Mouse (Mus musculus) spleen, adult 2 months (tissue): Measurements from ENCODE around the gene Heatr6. TPM values are rescaled to one million over a fixed set of nuclear protein-coding genes. Genes with fewer than 3 reads are reported as not detected.
A peak's percentile ranks its signal among the peaks of the same experiment; 100 is the strongest.

Experiments
- DNase-seq, 2 experiments: peaks; one replicate each; pipeline versions ENCODE4 v3.0.0 to v3.0.0-alpha.2; 2012 to 2021; ENCODE audit warnings: low spot score in 2 of 2, low read depth in 1 of 2
- H3K27ac ChIP-seq: fragments of 200-500 bp; 2 replicates; pipeline ENCODE4 v1.5.1; 2012; ENCODE audit warnings: low read length, inconsistent platforms; ENCODE audit not compliant: insufficient read depth
- H3K27me3 ChIP-seq: fragments of 200-500 bp; 2 replicates; pipeline ENCODE4 v1.6.1; 2012; ENCODE audit warnings: mild to moderate bottlenecking, moderate library complexity, low read length, inconsistent platforms; ENCODE audit not compliant: control insufficient read depth, insufficient read depth
- H3K36me3 ChIP-seq: fragments of 200-500 bp; 2 replicates; pipeline ENCODE4 v1.6.1; 2012; ENCODE audit warnings: mild to moderate bottlenecking, low read length, inconsistent platforms; ENCODE audit not compliant: control insufficient read depth, insufficient read depth
- H3K4me1 ChIP-seq: fragments of 200-500 bp; 2 replicates; pipeline ENCODE4 v1.6.1; 2011; ENCODE audit warnings: inconsistent platforms; ENCODE audit not compliant: control insufficient read depth, insufficient read depth, insufficient read length
- H3K4me3 ChIP-seq: fragments of 200-500 bp; 2 replicates; pipeline ENCODE4 v1.5.1; 2011; ENCODE audit warnings: mild to moderate bottlenecking, inconsistent platforms; ENCODE audit not compliant: insufficient read depth, insufficient read length; ENCODE audit errors: extremely low read depth
- CTCF ChIP-seq: fragments of 200-500 bp; IDR thresholded peaks from 2 replicates; pipeline ENCODE4 v1.5.1; 2011; ENCODE audit warnings: mild to moderate bottlenecking, inconsistent platforms; ENCODE audit not compliant: insufficient read depth, insufficient read length, insufficient replicate concordance; ENCODE audit errors: extremely low read depth
- POLR2A ChIP-seq: fragments of 200-500 bp; IDR thresholded peaks from 2 replicates; pipeline ENCODE4 v1.6.1; 2011; ENCODE audit warnings: low read depth, low read length, inconsistent platforms
- WGBS: fragments of 180-500 bp; shearing (Covaris S2); methylation state at CpG from one replicate; pipeline ENCODE4 v1.1.7; 2018; 5-methylcytosine and 5-hydroxymethylcytosine counted together
- polyA plus RNA-seq: library from polyadenylated mRNA; depleted of rRNA; stranded (reverse); fragments of >200 nt; gene quantifications from 2 replicates; pipeline ENCODE4 v1.2.3, GENCODE M21; 2012; rRNA removed

Gene Heatr6
- 18.2 and 26.6 TPM in 2 replicates for polyA plus RNA-seq

DNA sequence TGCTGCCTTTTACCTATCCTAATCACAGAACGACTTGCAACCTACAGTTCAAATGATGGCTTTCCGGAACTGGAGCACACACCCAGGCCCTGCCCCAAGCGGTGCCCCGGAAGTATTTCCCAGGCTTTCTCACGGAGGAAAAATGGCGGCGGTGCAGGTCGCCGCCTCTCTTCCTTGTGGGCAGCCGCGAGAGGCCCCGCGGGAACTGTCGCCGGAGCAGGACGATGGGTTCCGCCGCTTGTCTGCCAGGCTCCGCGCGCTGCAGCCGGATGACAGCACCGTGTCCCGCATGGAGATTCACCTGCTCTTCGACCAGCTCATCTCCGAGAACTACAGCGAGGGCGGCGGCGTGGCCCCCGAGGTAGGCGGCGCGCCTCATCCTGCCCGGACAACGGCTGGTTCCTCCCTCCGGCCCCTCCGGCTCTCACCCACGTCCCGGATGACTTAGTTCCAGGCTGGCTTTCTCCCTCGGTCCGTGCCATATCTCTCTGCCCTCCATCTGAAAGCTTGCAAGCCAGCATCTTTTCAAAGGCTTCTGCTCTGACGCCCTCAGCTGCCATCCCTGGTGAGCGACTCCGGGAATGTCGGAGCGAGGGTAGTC is at the start of gene Heatr6:
TSS of gene Heatr6 (plus strand) at position 116 of the 601 bp plus-strand sequence.
- H3K4me1 ChIP-seq = no peaks in the 10 kb centered on the region
- H3K4me3 ChIP-seq = peak within 1 kb of the TSS; percentile 93
- H3K36me3 ChIP-seq = peaks cover 17% of the 10 kb centered on the region
- H3K27ac ChIP-seq = peak within 1 kb of the TSS; percentile 73
- peak; percentile 83 to 84 for DNase-seq
- TF ChIP-seq POLR2A (peak; percentile 12; the same call in 1 of the 2 replicates), CTCF (no peak)
- under 1% methylated on average over 47 of the region's 47 CpGs for WGBS
- no peaks in the 10 kb centered on the region for H3K27me3 ChIP-seq

DNA sequence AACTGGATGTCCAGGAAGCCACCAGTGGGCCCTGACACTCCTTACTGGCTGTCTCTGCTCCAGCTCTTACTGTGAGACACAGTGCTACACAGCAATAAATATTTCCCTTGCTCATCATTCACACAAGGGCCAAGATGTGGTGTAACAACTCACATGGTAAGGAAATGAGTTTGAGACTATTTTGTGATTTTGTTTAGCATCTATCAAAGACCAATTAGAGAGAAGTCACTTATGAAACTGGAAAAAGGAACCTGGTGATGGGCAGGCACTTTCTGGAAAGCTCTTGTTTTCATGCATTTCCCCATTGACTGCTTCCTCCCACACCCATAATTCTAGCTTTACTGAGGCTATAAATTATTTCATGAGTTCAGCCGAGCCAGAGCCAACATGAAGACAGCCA is 49.8 kb upstream of the Heatr6 start, which contains the start of gene Wfdc17:
TSS of gene Wfdc17 (plus strand) at position 287 of the 400 bp plus-strand sequence.
- Histone ChIP-seq H3K36me3 (no peaks in the 10 kb centered on the region), H3K27me3 (no peaks in the 10 kb centered on the region), H3K4me1 (peaks cover 5% of the 10 kb centered on the region; the same call in 1 of the 2 replicates), H3K27ac (peak within 1 kb of the TSS; percentile 50; the same call in 1 of the 2 replicates), H3K4me3 (no peak within 1 kb of the TSS)
- TF ChIP-seq POLR2A (no peak), CTCF (no peak)
- 3% methylated on average over 1 of the region's 1 CpGs for WGBS
- DNase-seq = peak in 1 of 2 experiments; percentile 8

DNA sequence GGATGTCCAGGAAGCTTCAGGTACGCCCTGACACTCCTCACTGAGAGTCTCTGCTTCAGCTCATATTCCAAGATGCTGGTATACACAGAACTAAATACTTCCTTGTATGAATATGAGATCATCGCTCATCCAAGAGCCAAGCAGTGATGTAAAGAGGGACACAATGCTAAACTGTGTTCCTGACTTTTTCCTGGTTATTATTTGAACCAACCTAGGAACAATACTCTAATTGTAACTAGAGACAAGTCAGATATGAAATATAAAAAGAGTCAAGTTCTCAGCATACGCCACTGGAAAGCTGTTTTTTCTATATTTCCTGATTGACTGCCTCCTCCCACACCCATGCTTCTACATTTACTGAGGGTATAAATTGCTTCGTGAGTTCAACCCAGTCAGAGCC is 44.8 kb upstream of the Heatr6 start, which contains the start of gene Wfdc18:
TSS of gene Wfdc18 (plus strand) at position 301 of the 400 bp plus-strand sequence.
- no peak for DNase-seq
- H3K4me3 ChIP-seq = no peak within 1 kb of the TSS
- no peaks in the 10 kb centered on the region for H3K27me3 ChIP-seq
- H3K4me1 ChIP-seq = peaks cover 5% of the 10 kb centered on the region; the same call in 1 of the 2 replicates
- TF ChIP-seq CTCF = no peak
- no peak for TF ChIP-seq POLR2A
- H3K27ac ChIP-seq = no peak within 1 kb of the TSS
- WGBS = 57% methylated on average over 4 of the region's 4 CpGs
- no peaks in the 10 kb centered on the region for H3K36me3 ChIP-seq

DNA sequence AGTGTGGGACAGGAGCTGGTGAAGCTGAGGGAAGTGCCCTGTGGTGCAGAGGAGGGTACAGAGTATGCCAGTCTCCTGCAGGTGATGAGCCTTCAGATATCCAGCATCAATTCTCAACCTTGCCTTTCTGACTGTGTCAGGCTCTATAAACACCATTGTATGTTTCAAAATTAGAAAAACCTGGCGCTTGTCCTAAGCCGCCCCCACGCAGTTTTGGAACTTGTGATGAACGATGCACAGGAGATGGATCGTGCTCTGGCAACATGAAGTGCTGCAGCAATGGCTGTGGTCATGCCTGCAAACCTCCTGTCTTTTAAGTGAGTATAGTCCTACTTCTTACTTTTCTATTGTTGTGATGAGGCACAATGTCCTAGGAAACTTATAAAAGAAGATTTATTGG is 43.8 kb upstream of the Heatr6 start:
- Histone ChIP-seq H3K4me3 (no peak overlapping the region), H3K4me1 (no peaks in the 10 kb centered on the region), H3K36me3 (no peaks in the 10 kb centered on the region), H3K27me3 (no peaks in the 10 kb centered on the region), H3K27ac (no peak overlapping the region)
- 92% methylated on average over 5 of the region's 5 CpGs for WGBS
- TF ChIP-seq POLR2A (no peak), CTCF (no peak)
- no peak for DNase-seq

DNA sequence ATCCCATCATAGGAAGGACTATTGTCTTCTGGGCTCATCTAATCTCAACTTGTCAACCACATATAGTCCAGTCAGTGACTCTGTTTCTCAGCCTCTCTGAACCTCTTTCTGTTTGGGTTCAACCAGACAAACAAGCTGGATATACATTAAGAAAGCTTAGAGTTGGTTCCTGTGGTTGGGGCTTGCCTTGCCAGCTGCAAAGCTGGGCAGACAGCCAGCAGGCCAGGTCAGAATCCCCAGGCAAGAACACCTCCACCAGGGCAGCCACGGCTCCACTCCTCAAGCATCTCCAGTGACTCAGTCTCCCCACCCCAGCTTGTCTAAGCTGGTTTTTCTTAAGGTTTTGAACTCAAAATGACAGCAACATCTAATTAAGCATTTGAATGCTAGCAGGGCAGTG is 40.8 kb upstream of the Heatr6 start:
- Histone ChIP-seq H3K4me1 (no peaks in the 10 kb centered on the region), H3K4me3 (no peak overlapping the region), H3K36me3 (no peaks in the 10 kb centered on the region), H3K27ac (no peak overlapping the region), H3K27me3 (no peaks in the 10 kb centered on the region)
- WGBS = 8% methylated on average over 1 of the region's 1 CpGs
- no peak for DNase-seq
- TF ChIP-seq POLR2A (no peak), CTCF (no peak)

DNA sequence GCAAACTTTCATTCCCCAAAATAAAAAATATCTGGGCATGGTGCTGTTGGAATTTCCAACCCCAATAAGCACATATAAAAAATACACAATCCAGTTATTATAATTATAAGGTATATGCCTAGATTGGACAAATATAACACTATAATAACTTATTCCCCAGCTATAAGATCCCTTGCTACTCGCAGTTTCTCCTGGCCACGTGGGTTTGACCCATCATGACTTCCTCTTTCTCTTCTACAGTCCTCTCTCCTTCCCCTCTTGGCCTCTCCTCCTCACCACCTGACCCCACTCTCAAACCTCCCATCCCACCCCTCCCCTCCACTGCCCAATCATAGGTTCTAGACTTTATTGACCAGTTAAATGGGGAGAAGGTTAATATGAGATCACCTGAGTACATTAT is 39.6 kb upstream of the Heatr6 start:
- TF ChIP-seq CTCF (no peak), POLR2A (no peak)
- Histone ChIP-seq H3K4me1 (no peaks in the 10 kb centered on the region), H3K27me3 (no peaks in the 10 kb centered on the region), H3K27ac (no peak overlapping the region), H3K36me3 (no peaks in the 10 kb centered on the region), H3K4me3 (no peak overlapping the region)
- DNase-seq = no peak
- 4% methylated on average over 2 of the region's 2 CpGs for WGBS

DNA sequence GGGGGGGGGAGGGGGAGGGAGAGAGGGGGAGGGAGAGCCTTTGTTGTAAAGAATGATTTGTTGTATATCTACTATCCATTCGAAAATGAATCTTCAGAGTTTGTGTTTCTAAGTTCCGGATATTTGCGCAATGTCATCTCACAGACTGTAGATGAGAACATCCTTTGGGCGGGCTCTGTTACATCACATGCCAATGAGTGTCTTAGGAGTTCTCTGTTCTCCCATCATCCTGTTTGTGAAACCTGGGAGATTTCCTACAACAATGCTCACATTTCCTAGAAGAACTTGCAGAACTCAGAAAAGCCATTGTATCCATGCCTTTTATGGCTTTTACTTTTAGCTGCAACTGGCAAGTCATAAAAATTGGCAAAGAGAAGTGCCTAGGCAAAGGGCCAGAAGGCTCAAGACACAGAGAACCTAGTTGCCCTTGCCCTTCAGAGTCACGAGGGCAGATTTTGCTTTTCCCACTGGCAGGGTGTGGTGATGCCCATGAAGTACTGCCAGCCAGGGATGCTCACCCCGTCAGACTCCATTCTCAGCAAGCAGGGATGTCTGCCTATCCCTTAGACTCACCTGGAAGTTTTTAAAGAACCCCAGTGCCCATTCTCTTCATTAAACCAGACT is 36.3 kb upstream of the Heatr6 start:
- H3K27me3 ChIP-seq = no peaks in the 10 kb centered on the region
- 76% methylated on average over 6 of the region's 6 CpGs for WGBS
- no peaks in the 10 kb centered on the region for H3K36me3 ChIP-seq
- H3K4me3 ChIP-seq = no peak overlapping the region
- no peaks in the 10 kb centered on the region for H3K4me1 ChIP-seq
- no peak for DNase-seq
- no peak overlapping the region for H3K27ac ChIP-seq
- TF ChIP-seq CTCF = no peak
- TF ChIP-seq POLR2A = no peak
